Mouse (Mus musculus): ENCODE results near the gene Atg2b.
A peak's percentile ranks its signal among the peaks of the same experiment; 100 is the strongest.

Atg2b gene

GRCm38 (mm10) chr12:105683933-105684901, 794 bp downstream of the Atg2b start, which contains the start of gene Gskip:
Gskip (plus strand) TSS chr12:105684829.
- peak; percentile 84 for DNase-seq (ENCODE audit: low read depth)

DNA sequence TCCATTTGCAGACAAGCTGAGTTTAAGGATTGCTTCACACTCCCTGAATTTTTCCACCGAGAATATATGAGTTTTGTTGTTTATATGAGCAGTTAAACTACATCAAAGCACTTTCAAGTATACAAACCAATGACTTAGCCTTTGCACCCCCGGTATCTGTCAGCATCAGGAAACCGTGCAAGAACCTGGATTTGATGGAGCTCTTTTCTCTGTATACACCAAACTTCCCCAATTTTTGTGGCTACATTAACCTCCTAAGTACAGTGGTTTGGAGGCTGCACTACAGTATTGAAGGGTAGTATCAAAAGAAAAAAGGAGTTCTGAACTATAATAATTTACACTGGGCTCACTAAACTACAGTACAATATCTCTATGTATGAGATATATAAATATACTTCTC, 6.2 kb downstream of the Atg2b start:
- no peak for DNase-seq (ENCODE audit: low read depth)

- no peak for DNase-seq (ENCODE audit: low read depth)
Measured at GRCm38 (mm10) chr12:105678211-105678610, 6.8 kb downstream of the Atg2b start.

DNA sequence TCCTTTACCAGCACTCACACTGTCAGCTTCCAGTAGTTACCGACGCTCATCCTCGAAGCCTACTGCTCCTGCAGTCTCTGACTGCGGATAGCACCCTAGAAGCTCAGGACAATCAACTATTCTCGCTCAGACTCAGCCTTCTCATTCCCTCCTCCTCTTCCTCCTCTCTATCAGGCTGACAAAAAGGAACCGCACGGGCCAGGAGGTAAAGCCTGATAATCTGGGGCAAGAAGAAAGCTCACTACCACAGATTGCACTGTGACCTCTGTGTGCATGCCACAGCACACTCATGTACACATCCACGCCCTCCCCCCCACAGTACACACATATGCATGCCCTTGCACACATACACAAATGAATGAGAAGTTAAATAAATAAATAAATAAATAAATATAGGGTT, 8.7 kb downstream of the Atg2b start:
- no peak for DNase-seq (ENCODE audit: low read depth)

- DNase-seq (ENCODE audit: low read depth): no peak
Measured at GRCm38 (mm10) chr12:105655850-105656249, 29.2 kb downstream of the Atg2b start.

DNA sequence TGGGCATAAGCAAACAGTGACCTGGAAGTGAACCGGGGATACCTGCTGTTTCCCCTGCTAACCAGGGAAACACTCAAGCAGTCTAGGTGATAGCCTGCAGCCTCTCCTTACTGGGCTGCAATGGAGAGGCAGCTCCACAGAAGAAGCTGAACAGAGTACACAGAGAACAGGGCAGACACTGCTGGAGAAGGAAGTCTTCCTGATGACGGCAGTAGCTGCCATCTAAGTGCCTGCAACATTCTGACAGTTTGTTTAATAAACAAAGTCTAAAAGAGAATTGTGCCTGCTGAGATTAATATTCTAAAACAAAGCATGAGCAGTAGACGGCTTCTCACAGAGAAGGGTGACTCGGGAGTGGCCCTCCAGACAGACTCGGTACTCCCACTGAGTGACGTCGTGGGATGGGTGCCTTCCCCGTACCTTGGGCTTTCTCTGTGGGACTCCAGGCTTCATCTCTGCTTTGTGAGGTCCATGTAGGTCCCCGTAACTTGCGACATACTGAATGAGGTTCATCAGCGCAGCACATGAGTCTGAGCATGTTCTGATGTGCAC, 42.2 kb downstream of the Atg2b start:
- DNase-seq (ENCODE audit: low read depth): no peak

GRCm38 (mm10) chr12:105637554-105637953, 47.5 kb downstream of the Atg2b start:
- DNase-seq (ENCODE audit: low read depth): no peak

- DNase-seq (ENCODE audit: low read depth): no peak
Measured at GRCm38 (mm10) chr12:105636551-105636950, 48.5 kb downstream of the Atg2b start.

GRCm38 (mm10) chr12:105634374-105635067, 50.5 kb downstream of the Atg2b start:
- no peak for DNase-seq (ENCODE audit: low read depth)

DNA sequence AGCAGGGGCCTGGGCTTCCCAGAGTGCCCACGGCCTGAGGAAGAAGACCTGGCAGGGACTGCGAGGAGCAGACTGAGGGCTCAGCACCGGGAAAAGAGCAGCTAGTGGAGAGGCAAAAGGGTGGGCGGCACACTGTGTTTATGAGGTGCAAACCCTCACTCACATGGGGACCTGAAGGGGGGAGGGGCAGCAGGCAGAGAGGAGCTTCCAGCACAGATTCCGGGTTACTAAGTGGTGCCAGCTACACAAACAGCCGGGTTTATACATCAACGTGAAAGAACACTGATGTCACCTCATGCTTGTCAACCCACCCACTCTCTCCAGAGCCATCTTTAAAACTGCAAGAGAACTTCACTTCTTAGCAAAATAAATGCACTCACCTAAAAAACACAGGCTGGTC, 59.2 kb downstream of the Atg2b start:
- no peak for DNase-seq (ENCODE audit: low read depth)

- DNase-seq (ENCODE audit: low read depth): no peak
Measured at GRCm38 (mm10) chr12:105622981-105623539, 62.0 kb downstream of the Atg2b start.

DNA sequence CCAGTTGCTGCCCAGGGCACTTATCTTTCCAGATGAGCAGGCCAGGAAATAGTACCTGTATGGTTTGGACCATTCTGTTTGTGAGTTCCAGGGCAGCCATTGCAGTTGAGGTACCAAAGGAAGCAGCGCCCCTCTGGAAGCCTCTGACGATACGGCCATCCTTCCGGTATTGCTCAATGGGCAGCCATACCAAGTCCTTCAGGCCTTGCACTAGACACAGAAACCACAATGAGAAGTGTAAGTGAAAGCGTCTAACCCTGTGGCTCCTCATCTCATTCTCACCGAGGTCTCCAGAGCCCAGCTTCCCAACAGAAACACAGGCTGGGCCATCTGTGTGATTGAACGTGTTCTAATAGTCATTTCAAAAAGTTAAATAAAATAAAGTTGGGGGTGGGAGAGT, 63.0 kb downstream of the Atg2b start:
- DNase-seq (ENCODE audit: low read depth): no peak

- DNase-seq (ENCODE audit: low read depth): no peak
Measured at GRCm38 (mm10) chr12:105613559-105613958, 71.5 kb downstream of the Atg2b start.

- peak; percentile 41 for DNase-seq (ENCODE audit: low read depth)
Measured at GRCm38 (mm10) chr12:105611748-105612147, 73.3 kb downstream of the Atg2b start.

GRCm38 (mm10) chr12:105611045-105611444, 74.0 kb downstream of the Atg2b start:
- no peak for DNase-seq (ENCODE audit: low read depth)

DNA sequence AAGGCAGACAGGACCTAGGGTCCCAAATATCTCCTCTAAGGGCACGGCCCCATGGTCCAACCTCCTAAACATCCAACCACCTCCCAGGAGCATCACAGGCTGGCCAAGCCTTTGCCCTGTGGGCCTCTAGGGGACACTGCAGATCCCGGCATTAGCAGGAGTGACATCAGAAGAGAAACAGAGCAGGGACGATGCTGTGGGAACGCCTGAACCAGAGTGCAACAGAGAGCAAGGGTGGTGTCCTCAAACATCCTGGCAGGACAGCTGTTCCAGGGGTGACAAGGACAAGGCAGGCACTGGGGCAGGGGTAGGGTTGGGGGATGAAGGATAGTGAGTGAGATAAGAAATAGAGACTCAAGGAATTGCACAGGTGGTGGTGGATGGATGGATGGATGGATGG, 78.1 kb downstream of the Atg2b start:
- no peak for DNase-seq (ENCODE audit: low read depth)

DNA sequence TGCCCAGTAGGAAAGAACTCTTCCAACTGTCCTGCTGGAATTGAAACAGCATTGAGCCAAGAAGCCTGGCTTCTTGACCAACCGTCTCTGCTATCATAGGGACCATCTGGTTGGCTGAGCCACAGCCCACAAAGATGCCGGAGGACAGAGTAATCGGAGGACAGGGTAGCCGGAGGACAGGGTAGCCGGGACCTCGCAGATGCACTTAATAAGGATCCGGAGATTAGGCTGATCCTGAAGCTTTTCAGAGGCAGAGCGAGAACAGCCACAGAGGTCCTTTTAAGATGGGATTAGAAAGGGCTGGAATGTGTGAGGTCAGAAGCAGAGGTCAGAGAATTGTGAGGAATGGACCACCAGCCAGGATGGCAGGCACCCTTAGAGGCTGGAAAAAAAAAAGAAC, 79.8 kb downstream of the Atg2b start:
- no peak for DNase-seq (ENCODE audit: low read depth)

DNA sequence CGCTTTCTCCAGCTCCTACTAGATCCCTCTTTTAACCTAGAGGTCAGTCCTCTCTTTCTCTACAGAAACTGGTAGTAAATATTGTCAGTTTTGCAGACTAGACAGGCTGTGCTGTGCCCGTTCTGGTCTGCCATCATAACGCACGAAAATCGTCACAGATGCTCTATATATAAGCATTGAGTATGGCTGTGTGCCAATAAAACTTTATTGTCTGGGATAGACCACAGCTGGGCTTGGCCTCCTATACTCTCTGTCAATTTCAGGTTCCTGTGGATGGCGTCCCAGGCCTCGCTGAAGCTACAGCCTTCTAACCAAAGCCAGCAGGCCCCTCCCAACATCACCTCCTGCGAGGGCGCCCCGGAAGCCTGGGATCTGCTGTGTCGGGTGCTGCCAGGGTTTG, 81.1 kb downstream of the Atg2b start:
- DNase-seq (ENCODE audit: low read depth): no peak

GRCm38 (mm10) chr12:105602581-105603210, 82.3 kb downstream of the Atg2b start, which contains the start of gene Bdkrb1:
Bdkrb1 (plus strand) TSS chr12:105603085.
- DNase-seq (ENCODE audit: low read depth): no peak

- no peak for DNase-seq (ENCODE audit: low read depth)
Measured at GRCm38 (mm10) chr12:105601586-105601985, 83.4 kb downstream of the Atg2b start.

DNA sequence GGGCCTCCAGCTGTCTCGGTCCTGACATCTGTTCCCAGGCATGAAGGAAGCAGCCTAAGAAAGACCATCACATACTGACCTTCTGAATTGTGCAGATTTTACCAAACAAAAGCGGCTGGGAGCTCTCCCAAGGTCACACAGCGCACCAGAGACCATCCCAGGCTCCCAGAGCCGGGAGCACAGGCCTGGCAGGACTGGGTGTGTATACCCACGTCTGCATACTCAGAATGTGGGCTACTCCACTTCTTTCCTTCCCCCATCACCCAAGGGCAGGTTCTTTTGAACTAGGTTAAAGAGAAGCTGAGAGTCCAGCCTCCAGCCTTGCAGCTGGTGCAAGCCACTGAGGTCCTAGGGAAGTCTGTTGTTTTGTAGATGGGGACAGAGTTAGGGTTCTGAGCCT, 85.9 kb downstream of the Atg2b start:
- DNase-seq (ENCODE audit: low read depth): no peak

- DNase-seq (ENCODE audit: low read depth): no peak
Measured at GRCm38 (mm10) chr12:105598503-105598902, 86.5 kb downstream of the Atg2b start.
